Mouse (Mus musculus): ENCODE data around the gene Srpk3. TPM values are rescaled to one million over a fixed set of nuclear protein-coding genes. Genes with fewer than 3 reads are reported as not detected.
"Not testable (repeated sequence)": the region's sequence is repeated elsewhere in the genome, so short reads cannot be mapped to it uniquely, and the experiment has no call there.

The Srpk3 gene
- 10 to 100 TPM; 66.3 to 93.3 TPM for total RNA-seq (2021)
- long read RNA-seq, experiment 1, transcript Srpk3-201 (15 exons, 1,981 nt), result major isoform, 127 of 212 reads
- long read RNA-seq, experiment 1, partial matches to known transcripts, result 7 of 212 reads
- long read RNA-seq, experiment 1, other reads (novel, unspliced or antisense), result 78 of 212 reads
- long read RNA-seq, experiment 2, transcript Srpk3-201 (15 exons, 1,981 nt), result major isoform, 146 of 235 reads
- long read RNA-seq, experiment 2, partial matches to known transcripts, result 8 of 235 reads
- long read RNA-seq, experiment 2, other reads (novel, unspliced or antisense), result 81 of 235 reads

DNA sequence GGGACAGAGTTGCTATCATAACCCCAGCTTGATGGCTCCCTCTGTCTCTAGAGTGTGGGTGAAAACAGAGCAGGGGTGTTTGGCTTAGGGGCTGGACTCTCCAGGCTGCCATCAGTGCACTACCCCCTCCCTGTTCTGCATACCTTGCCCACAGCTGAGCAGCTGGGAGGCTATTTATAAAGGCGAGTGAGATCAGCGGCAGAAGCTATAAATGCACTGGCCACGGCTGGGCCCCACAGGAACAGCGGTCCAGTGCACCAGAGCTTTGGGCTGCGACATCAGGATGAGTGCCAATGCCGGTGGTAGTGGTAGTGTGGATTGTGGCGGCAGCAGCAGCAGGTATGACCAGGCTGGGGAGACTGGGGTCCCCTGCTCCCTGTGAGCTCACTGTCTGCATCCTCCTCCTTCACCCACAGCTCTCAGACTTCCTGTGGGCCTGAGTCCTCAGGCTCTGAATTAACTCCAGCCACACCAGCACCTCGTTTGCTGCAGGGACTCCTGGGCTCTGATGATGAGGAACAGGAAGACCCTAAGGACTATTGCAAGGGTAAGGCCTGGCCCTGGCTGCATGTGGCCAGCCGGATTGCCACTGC, at the start of gene Srpk3:
Gene Srpk3 (plus strand): TSS at position 238 of the 593 bp plus-strand sequence.
- intact Hi-C loops (cut with DNase I; ENCODE audit: low total_unique reads), result no loop called here
- DNase-seq, result peak; percentile 57

DNA sequence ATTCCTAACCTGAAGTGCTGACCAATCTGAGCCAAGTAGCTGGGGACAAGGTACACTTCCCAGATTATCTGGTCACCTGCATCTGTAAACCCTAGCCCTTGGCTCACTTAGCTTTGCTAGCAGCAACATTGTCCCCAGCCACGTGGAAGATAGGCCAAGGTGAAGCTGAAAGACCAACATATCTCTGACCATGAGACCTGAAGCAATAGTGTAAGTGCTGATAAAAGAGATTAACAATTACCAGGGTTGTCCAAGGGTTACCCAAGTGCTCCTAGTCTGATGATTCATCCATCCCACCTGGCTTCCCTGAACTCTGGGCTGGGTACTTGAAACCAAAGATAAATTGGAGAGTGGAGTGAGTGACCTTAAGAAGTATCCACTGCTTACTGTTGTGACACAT, 43.3 kb upstream of the Srpk3 start:
- intact Hi-C loops (cut with DNase I; ENCODE audit: low total_unique reads), result no loop called here
- no peak for DNase-seq

DNA sequence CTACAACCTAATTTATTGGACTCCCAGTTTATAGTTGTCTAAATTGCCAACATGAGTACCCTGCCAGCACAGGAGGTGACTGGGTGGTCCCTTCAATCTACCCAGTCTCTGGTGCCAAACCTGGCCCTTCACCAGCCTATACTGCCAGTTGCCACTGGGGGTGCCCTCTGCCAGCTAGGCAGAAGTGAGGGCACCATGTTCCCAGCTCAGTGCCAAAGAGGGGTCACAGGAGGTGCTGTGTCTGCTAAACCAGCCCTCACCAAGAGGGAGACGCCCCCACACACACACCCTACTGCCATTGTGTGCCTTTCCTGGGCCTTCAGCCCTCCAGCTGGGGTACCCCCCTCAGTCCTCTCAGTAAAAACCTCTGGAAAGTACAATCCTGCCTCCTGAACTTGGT, 36.0 kb upstream of the Srpk3 start:
- no peak for DNase-seq
- intact Hi-C loops (cut with DNase I; ENCODE audit: low total_unique reads), result no loop called here

DNA sequence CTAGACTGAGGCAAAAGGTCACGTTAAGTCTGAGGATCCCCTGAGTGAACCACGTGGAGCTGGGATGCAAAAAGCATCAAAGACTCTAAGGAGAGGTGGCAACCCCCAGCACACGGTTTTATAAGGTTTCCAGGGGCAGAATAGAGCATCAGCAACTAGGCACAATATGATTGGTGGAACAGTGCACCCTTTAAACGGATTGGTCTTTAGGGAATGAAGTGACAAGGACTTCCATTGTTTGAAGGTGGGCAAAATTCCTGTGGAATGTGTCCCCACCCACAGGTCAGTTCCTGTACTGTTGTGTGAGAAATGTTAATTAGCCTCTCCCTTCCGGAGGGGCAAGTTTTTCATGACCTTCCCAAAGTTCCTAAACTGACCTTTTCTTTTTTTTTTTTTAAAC, 35.1 kb upstream of the Srpk3 start:
- DNase-seq, result no peak
- intact Hi-C loops (cut with DNase I; ENCODE audit: low total_unique reads), result no loop called here

DNA sequence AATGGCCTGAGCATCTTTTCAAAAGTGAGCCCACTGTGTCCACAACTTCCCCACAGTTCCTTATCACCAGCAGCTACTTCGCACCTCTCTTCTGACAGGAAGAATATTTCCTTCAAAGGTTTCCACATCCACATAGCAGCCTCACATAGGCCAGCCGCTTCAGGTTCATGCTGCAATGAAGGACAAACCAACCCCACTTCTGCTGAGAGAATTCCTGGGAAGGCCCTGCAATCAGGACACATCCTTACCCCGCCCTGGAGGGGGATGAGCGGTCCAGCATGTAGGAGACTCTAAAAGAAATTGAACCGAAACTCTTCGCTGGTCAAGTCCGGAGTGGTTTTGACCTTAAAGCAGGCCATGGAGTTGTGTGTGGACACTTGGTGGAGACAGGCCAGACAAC, 34.4 kb upstream of the Srpk3 start:
- intact Hi-C loops (cut with DNase I; ENCODE audit: low total_unique reads); DNase-seq: not testable (repeated sequence)

DNA sequence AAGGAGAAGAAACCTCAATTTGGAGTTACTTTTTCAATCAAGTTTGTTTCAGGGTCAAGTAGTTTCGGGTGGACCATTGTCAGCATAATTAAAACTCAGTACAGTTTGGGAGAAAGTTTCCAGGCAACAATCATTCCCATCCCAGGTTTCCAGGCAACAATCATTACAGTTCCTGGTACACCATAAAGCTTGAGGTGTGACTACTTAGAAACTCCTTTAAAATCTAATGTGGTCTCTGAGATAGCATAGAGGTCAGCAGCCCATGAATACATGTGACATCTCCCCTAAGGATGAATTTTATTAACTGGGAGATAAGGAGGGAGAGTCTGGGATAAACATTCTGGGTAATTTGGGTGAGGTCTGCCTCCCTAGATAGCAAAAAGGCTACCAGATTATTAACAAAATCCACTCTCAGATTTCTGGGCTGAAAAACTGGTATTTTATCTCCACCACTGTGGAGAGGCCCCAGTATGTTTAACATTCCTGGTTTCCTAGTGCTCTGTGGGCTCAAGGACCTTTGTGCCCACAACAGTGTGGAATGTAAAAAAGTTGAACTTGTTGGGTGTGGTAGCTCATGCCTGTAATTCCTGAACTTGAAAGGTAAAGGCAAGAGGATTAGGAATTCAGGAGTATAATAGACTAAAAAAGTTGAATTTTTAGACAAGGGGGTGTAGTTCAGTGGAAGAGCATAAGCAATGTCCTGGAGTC, 29.3 kb upstream of the Srpk3 start:
- intact Hi-C loops (cut with DNase I; ENCODE audit: low total_unique reads), result no loop called here
- DNase-seq, result no peak

DNA sequence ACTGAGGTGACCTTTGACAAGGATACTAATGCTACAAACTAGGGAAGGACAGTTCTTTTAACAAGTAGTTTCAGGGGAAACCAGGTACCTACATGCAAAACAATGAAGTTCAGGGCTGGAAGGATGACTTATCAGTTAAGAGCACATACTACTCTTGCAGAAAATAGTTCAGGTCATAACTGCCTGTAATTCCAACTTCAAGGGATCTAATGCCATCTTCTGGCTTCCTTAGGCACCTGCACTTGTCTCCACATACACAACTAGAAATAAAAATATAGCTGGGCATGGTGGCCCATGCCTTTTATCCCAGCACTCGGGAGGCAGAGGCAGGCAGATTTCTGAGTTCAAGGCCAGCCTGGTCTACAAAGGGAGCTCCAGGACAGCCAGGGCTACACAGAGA, 25.2 kb upstream of the Srpk3 start:
- DNase-seq, result no peak
- intact Hi-C loops (cut with DNase I; ENCODE audit: low total_unique reads), result no loop called here

DNA sequence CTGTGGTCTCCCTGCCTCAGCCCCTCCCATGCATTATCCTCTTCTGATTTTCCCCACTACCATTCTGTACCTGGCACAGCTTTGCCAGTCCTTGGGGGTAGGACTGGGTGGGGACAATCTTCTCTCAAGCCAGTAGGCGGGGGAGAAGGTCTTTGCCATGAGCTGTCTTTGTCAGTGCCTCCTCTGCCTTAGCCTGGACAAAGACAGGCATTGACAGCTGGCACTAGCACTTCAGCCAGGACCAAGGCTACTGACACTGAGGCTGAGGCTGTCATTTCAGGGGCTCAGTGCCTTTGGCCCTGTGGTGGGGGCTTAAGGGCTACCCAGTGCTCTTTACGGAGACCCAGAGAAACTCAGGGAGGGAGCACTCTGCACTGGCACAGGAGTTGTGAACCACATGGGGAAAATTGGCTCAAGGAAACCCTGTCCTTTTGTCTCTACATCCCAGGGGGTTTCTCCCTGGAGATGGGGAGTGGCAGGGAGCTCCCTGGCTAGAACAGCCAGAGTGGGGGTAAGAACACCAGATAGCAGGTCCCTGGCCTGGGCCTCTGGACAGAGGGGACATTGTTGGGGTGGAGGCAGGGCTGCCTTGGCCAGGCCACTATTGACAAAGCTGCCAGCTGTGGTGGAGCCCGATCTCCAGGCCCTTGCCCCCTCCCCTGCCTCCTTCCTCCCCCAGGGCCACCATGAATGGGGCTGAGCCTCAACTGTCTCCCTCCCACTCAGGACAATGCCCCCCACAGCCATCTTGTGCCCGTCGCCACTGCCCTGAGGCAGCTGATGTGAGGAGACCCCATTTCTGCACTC, 17.7 kb upstream of the Srpk3 start, which contains the start of gene Plxnb3:
Gene Plxnb3 (plus strand): TSS at position 757 of the 807 bp plus-strand sequence.
- no peak for DNase-seq
- intact Hi-C loops (cut with DNase I; ENCODE audit: low total_unique reads), result no loop called here

DNA sequence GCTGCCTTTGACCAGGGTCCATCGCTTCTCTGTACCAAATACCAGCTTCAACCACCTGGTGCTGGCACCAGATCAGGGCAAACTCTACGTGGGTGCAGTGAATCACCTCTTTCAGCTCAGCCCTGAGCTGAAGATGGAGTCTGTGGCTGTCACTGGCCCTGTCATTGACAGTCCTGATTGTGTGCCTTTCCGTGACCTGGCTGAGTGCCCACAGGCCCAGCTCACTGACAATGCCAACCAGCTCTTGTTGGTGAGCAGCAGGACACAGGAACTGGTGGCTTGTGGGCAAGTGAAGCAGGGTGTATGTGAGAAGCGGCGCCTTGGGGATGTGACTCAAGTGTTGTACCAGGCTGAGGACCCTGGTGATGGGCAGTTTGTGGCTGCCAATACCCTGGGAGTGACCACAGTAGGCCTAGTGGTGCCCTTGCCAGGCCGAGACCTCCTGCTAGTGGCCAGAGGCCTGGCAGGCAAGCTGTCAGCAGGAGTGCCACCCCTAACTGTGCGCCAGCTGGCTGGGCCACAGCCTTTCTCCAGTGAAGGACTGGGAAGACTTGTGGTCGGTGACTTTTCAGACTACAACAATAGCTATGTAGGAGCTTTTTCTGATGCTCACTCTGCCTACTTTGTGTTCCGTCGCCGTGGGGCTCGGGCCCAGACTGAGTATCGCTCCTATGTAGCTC, 15.5 kb upstream of the Srpk3 start:
- DNase-seq, result no peak
- intact Hi-C loops (cut with DNase I; ENCODE audit: low total_unique reads), result no loop called here

DNA sequence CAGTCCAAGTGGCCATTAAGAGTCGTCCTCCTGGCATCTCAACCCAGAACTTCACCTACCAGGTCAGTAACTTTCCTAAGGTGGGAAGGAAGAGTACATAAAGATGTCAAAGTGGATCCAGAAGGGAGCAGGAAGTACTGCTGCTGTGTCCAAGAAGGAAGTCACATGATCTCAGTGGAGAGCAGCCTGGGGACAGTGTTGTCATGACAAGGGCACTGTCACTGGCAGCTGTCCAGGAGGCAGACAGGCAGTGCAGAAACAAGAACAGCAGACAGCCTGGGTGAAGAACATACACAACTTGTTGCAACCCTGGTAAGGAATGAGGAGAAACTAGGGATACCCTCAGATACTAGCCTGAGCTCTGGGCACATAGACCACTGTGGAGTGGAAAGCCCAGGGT, 8.9 kb upstream of the Srpk3 start:
- intact Hi-C loops (cut with DNase I; ENCODE audit: low total_unique reads), result no loop called here
- peak; percentile 54 for DNase-seq

DNA sequence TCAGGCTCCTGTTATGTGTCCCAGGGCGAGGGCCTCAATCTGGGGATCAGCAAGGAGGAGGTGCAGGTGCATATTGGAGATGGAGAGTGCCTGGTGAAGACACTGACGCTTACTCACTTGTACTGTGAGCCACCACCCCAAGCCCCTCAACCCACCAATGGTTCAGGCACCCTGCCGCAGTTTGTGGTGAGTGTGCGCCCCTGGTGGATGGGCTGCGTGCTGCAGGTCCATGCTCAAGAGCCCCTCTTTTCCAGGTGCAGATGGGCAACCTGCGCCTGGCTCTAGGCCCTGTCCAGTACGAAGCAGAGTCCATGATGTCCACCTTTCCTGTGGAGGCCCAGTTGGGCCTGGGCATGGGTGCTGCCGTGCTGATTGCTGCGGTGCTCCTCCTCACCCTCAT, 6.9 kb upstream of the Srpk3 start:
- intact Hi-C loops (cut with DNase I; ENCODE audit: low total_unique reads), result no loop called here
- no peak for DNase-seq

DNA sequence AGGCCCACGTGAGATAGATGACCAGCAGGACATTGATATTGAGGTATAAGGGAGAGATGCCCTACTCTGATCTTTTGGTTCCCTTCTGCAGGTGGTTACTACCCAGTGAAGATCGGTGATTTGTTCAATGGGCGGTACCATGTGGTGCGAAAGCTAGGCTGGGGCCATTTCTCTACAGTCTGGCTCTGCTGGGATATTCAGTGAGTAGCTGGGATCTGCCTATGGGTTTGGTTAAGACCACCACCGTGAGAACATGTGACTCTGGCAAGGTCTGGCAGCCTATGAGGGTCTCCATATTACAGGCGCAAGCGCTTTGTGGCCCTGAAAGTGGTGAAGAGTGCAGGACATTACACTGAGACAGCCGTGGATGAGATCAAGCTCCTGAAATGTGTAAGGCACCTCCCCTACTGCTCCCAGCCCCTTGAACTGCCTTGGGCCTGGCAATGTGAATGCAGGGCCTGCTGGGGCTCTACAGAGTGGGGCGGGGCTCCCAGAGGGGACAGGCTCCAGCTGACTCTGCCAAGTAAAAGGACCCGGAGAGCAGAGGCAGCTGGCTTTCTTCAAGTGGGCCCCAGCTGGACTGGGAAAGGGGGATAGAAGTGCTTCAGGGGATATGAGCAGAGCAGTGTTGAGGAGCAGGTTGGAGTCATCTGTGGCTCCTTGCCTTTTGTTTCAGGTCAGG, 738 bp downstream of the Srpk3 start:
- peak; percentile 39 for DNase-seq

DNA sequence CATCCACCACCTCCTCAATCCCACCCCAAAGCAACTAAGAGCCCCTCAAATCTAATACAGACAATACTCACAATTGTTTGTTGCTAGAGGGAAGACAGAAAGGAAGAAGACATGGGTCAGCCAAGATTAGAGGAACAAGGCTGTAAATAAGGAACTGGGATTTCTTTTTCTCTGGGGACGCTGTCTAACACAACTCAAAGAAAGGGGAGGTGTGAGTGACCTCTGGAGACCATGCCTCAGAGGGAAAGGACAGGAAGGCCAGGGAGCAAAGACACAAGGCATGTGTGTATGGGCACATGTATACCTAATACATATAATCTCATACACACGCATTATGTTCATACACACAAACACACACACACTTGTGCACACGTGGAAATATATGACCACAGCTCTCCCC, 8.0 kb downstream of the Srpk3 start:
- no peak for DNase-seq
- intact Hi-C loops (cut with DNase I; ENCODE audit: low total_unique reads), result no loop called here

More for the DNA sequence above, 738 bp downstream of the Srpk3 start:
- intact Hi-C loops (cut with DNase I; ENCODE audit: low total_unique reads), result no loop called here

DNA sequence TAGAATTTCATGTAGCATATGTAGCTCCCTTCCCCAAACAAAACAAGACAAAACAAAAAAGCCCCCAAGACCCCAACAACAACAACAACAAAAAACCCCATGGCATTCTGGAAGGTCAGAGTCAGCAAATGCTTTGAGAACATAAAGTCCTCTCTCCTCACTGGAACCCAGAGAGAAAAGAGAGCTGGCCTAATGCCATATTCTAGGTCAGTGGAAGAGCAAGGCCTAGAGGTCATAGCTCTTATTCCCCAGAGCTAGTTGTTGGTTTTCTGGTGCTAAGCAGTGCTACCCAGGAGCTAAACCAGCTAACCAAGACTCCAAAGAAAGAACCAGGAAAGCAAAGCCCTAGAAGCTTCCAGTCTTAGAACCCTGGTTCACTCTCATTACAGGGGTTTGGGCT, 11.5 kb downstream of the Srpk3 start:
- DNase-seq, result no peak
- intact Hi-C loops (cut with DNase I; ENCODE audit: low total_unique reads), result no loop called here

DNA sequence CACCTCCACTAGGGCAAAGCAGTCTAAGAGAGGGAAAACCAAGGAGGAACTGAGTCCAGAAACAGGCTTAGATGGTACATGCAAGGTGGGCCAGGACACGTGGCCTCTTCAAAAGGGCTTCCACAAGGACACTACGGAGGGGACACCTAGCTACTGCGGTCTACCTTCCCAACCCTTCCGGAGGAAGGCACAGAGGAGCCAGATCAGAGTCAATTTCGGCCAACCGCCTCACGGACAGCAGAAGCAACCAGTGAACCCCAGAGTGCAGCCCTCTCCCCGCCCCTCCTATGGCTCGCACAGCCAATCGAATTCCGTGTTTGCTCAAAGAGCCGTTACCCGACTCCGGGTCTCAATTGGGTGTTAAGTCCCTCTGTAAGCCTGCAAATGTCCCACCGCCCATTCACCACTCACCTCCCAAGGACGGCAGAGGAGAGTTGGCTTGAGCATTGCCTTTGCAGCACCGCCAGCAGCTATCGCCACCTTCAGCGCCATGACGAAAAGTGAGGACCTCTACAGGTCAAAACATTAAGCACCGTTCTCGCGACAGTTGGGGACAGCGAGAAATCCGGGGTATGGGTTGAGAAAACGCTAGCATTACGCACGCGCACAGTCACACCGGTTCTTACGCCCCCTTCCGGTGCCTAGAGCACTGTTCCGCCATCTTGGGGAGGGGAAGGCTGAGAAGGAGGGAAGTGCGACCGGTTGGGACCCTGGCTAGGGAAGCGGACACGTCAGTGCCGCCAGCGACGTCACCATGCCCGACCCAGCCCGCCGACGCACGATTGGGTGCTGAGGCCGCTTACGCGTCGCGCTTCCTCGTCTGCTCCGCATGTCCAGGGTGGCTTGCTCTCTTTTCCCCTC, 12.4 kb downstream of the Srpk3 start, which contains the start of the genes Idh3g and Ssr4:
Gene Idh3g (minus strand): TSS at position 534 of the 861 bp plus-strand sequence.
Gene Ssr4 (plus strand): TSS at position 665 of the 861 bp plus-strand sequence.
- DNase-seq, result peak; percentile 89
- intact Hi-C loops (cut with DNase I; ENCODE audit: low total_unique reads), result no loop called here

DNA sequence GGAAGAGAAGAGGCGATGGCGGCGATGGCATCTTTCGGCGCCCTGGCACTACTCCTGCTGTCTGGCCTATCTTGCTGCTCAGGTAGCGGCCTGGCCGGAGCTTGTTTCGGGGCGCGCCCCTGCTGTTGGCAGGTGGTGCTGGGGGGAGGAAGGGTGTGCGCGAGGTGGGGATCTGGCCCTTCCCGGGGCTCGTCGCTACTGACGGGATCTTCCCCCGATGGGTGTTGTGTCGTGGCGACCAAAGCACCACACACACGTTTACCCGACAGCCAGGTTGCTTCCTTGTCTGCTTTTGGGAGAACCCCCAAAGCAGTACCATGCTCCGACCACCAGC, 13.0 kb downstream of the Srpk3 start:
- intact Hi-C loops (cut with DNase I; ENCODE audit: low total_unique reads), result no loop called here
- no peak for DNase-seq

DNA sequence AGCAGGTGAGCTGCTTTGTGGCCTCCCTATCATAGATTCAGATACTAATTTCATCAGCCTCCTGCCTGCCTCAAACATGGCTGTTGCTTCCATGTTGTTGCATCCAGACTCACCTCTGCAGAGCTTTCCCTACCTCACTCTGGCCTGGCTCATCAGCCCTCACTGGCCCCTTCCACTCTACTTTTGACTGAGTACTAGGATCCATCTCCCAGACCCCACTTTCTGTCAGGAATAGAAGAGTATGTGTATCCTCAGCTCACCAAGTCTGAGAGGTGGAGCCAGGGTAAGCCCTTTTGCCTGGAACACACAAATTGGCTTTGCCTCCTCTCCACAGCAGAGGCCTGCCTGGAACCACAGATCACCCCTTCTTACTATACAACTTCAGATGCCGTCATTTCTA, 14.3 kb downstream of the Srpk3 start:
- DNase-seq, result no peak
- intact Hi-C loops (cut with DNase I; ENCODE audit: low total_unique reads), result no loop called here

DNA sequence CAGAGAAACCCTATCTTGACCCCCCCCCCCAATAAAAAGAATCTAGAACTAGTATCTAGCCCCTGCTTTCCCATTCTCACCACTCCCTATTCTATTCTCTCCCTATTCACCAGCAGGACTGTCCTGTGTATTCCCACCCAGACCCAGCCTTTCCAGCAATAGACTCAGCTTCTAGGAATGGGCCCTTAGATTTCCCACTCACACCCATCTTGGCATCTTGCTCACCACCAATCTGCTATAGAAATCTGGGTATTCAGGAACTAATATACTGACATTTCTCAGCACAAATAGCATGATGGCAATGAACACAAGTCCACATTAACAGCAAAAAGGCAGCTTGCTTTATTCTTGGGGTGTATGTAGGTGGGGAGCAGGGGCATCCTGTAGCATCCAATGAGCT, 18.8 kb downstream of the Srpk3 start:
- intact Hi-C loops (cut with DNase I; ENCODE audit: low total_unique reads), result no loop called here
- DNase-seq, result no peak
